Mouse (Mus musculus): ENCODE measurements around the gene Edf1. TPM values are rescaled to one million over a fixed set of nuclear protein-coding genes. Genes with fewer than 3 reads are reported as not detected.
A peak's percentile ranks its signal among the peaks of the same experiment; 100 is the strongest.
"Not testable (repeated sequence)": the region's sequence is repeated elsewhere in the genome, so short reads cannot be mapped to it uniquely, and the experiment has no call there.

The Edf1 gene
- 100 to 1,000 TPM; 123 to 209 (median 170) TPM for total RNA-seq (2022)

DNA sequence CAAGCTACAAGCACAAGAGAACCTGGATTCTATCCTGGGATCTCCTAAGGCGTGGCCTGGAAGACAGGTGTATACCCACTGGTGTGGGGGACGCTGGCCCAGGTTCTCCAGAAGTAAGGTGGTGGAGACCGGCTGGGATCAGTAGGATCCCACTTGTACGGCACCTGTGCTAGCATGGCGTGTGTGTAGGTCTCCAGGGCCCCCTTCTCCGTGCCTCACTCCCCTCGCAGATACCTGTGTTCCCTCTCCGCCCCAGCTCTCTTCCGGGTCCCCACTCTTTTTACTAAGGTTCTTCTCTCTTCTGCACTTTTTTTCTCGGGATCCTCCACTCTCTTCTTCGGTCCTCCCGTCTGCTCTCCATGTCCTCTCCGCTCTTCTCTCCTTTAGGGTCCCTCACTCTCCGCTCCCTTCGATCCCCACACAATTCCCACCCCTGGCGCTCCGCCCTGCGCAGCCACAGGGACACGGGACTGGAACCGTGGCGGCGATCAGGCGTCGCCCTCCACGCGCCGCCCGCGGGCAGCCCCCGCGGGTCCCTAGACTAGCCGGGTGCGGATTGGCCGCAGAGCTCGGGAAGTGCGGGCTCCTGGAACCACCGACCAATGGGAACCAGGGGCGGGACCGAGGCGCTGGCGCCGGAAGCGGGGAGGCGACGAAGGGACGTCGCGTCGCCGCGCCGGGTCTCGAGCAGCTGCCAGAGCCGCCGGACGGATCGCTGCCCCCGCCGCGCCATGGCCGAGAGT, at the start of gene Edf1:
Edf1 (plus strand) TSS at position 627 of the 743 bp plus-strand sequence.
- DNase-seq (ENCODE audit: low spot score in 2 of 2) = peak; percentile 89 to 94

DNA sequence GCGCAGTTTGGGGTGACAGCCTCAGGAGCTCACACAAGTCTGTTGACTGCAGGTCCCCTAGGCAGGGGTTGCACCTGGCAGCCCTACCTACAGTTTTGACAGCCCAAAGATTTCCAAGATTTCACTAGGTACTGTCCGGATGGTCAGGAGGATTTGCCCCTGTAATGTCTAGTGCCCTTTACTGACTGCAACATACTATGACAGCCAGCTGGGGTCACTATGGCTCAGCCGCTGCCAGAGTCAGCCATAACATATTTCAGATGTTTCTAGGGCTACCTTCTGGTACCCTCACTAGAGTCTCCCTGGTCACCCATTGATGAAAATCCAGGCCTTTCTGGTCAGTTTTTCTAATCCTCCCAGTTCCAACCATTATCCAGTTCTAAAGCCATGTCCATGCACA, 47.7 kb upstream of the Edf1 start:
- no peak for DNase-seq (ENCODE audit: low spot score in 2 of 2)

DNA sequence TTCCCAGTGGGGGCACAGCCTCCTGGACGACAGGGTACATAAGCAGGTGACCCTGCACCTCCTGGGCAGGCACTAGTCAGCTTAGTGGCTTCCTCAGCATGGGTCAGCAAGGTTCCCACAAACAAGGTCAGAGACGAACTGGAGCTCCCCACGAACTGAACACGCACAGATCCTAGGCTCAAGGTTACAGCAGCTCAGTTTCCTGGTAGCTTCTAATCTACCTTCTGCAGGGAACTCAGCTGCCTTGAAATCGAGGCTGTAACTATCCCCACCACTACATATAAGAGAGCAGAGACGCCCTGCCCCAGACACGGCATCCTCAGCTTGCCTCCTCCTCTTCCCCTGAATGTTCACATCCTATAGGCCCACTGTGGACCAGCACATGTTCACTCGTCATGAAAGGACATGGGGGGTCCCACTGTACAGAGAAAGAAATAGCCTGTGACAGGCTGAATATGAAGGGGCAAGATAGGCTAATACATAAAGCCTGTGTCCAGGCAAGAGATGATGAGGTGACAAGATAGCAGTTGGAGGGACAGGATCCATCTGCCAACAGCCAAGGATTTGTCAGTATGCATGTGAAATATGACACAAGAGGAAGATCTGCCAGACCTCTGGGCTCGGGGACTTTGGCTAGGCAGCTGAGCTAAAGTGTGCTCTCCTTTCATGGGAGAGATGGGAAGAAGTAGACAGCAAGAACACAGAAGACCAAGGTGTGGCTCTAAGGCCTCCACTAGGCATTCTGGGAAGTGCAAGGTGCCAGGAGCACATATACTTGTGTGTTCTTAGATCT, 30.9 kb upstream of the Edf1 start:
- no peak for DNase-seq (ENCODE audit: low spot score in 2 of 2)

DNA sequence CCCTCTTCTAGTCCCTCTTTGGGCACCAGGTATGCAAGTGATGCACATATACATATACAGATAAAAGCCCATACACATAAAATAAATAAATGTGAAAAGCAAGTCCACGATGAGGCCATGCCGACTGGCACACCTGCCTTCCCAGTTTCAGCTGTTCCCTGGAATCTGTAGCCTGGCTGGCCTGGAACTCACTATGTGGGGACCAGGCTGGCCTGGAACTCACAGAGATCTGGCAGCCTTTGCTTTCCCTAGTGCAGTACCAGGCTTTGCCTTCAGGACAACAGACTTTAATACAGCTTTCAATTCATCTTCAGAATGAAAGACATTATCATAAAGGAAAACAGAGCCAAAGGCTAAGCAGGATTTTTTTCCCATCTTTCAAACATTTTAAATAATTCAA, 23.9 kb upstream of the Edf1 start:
- no peak for DNase-seq (ENCODE audit: low spot score in 2 of 2)

DNA sequence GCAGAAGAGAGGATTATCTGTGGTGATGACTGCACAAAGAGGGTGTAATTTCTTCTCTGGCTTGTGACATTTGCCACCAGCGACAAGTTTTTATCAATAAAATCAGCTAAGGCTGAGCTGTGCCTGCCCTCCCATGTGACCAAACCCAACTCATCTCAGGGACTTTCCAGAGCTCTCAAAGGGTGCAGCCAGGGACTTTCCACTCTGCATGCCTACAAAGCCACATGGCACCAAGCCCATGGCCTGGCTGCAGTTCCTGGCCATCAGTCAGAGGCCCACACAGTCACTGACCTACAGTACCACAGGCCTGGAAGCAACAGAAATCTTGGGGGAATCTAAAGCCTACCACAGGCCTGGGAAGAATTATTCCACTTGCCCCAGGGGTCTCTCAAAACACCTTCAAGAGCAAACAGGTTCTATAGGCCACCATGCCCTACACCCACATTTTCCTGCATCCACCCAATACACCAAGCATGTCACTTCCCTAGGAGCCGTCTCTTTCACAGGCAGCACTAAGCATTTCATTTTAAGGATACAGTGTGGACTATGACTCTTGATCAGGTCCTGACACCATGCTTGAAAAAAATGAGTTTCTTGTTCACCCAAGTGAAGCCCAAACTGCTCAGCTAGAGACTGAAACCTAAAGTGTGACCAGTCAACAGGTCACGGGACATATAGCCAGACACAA, 23.3 kb upstream of the Edf1 start:
- no peak for DNase-seq (ENCODE audit: low spot score in 2 of 2)

DNA sequence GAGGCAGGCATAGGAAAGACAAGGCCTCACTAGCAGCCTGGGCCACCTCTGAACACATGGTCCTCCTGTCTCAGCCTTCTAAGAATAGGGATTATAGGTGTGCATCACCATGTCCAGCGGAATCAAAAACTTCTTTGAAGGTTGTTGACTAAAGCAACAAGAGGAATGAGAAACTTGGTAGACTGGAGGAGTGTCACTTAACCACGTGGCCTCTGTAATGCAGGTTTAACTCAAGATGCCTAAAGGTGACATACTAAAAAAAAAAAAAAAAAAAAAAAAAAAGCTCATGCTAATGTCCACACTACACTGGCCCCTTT, 22.8 kb upstream of the Edf1 start:
- DNase-seq (ENCODE audit: low spot score in 2 of 2) = no peak

DNA sequence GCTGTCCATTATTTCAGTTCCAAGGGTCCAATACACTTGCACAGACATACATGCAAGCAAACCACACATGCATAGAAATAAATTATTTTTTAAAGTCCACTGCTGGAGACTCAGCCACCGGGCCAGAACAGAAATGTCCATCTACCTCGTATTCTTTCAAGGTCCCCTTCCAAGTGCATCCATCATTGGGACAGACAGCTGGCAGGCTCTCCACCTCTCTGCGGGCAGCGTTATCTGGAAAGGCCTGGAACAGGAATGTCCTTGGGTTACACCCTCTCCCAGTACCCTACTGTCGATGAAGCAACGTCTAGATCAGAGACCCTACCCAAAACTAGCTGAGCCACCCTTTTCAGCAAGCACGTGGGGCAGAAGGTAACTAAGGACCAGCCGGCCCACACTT, 21.1 kb upstream of the Edf1 start:
- DNase-seq (ENCODE audit: low spot score in 2 of 2) = no peak

DNA sequence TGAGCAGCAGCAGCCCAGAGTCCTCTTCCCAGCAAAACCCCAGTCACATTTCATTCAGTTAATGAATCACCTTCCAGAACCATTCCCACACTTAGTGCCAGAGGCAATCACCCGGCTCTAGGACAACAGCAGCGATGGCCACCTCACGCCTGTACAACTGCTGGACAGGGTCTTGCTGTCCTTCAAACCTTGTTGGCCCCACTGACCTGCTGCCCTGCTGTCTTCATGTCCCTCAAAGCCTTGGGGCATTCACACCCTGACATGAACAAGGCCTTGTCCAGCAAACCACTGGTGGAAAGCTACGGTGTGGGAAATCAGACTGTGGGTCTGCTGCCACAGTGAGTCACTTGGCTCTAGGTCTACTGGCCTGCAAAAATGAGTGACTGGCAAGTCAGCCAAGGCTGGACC, 17.1 kb upstream of the Edf1 start:
- DNase-seq (ENCODE audit: low spot score in 2 of 2) = no peak

DNA sequence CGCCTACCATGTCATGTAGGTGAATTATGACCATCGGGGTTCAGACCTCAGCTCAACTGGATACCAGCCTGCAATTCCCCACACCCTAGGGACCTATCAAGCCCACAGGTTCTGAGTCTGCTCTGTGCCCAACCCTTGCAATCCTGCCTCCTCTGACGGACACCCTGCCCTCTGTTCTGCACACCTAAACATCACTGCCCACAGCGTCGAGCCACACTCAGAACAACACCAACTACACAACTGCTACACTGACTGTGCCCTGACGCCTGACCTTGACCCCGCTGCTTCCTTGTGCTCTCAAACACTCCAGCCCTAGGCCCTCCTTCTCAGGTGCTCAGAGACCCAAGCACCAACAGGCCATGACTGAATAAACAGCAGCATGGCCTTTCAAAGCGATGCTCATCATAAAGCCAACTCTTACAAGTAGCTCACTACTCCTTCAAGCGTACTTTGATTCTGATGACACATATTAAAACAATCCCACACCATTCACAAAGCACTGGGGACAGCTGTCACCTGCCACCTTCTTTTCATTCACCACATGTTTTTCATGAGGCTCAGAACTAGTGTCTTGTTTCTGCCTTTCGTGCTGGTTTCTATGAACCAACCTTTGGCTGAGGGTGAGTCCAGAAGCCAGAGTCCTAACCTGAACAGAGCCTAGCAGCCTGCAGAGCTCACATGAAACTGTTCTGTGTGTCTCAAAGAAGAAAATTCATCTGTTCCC, 15.8 kb upstream of the Edf1 start:
- no peak for DNase-seq (ENCODE audit: low spot score in 2 of 2)

DNA sequence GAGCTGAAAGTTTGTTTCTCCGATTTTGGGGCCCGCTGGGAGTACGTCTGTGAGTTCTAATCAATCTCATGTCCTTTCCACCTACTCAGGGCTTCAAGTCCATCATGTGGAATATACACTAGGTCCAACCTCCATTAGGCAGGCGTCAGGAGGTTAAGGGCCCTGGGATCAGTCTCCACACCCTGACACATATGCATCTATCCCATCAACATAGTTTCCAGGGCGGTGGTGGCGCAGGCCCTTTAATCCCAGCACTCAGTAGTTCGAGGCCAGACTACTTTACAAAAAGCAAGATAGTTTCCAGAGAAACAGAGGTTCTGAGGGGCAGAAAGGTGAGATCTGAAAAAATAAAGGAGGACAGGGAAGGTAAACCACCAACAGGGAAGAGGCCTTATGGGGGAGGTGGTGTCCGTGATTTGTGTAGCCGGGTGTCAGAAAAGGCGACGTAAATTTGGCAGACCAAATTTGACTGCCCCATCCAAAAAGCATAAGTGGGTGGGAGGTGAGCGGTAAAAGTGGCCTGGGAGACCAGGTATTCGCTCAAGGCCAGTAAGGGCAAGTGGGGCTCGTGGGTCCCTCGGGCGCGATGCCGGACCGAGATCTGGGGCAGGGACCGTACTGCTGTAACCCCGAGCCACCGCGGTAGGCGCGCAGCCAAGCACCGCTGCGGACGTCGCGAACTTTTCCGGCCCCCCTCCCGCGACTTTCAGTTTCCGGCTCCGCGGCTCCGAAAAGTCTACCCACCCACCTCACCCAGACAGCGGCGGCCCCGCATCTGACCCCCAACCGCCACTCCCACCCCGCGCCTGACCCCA, 11.4 kb upstream of the Edf1 start:
- no peak for DNase-seq (ENCODE audit: low spot score in 2 of 2)

DNA sequence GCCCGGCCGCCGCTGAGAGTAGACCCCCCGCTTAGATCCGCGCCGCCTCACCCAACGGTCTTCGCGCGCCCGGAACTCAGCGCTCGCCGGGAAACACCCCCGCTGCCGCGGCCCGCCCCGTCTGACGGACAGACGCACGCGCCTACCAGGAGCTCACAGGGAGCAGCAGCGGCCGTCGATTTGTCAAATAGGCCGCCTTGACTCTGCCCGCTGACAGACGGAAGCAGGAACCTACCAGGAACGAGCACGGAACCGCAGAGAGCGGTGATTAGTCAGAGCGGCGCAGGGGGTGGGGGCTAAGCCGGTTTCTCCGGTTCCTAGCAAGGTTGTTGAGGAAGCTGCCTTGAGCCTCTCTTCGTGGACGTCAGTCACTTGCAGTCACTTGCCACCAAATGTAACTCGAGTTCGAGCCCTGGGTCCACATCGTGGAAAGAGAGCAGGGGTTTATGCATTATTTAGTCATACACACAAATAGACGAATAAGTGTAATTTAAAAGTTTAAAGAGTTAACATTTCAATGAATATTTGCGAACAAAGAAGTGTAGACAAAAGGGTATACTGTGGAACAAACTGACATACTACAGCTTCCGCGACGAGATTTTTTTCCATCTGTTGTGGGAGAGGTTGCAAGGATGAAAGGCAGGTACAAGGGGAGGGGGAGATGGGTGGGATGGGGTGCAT, 10.7 kb upstream of the Edf1 start, which contains the start of gene Traf2:
Traf2 (minus strand) TSS at position 130 of the 681 bp plus-strand sequence.
- DNase-seq (ENCODE audit: low spot score in 2 of 2) = peak; percentile 97 to 98

DNA sequence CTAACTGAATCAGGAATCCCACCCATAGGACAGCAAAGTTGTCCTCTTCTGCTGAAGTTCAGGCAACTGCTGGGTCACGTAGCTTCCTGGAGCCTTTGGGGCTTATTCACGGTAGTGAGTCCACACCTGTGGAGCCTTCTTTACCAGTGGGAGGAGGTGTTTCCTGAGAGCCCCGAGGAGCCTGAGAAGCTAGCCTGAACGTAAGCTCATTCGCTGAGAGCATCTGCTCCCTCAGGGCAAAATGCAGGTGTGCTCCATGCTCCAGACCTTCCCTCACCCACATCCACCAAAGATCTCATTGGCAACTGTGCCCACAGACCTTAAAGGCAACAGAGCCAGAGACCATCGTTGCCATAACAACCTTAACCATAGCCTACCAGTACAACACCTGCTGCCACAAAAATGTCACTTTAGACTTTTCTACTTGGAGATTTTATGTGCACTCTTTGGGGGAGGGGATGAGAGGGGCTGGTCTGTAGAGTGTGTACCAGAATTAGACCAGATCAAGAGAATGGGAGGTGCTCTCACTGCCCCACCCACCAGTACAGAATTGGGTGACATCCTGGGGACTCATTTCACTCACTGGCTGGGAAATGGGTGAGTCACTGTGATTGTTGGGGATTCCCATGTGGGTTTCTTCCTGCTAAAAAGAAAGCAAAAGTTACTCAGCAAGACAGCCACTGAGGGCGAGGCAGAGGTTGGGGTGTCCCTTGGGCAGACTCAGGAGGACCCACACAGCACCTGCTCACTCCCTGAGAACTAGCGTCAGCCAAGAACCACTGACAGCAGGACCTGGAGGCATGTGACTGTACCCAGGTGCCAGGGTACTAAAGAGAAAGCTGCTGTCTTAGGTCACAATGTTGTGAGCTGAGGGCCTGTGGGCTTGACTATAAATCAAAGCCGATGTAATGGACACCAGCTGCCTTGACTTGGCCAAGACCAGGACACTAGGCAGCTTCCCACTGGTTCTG, 8.3 kb upstream of the Edf1 start:
- no peak for DNase-seq (ENCODE audit: low spot score in 2 of 2)

DNA sequence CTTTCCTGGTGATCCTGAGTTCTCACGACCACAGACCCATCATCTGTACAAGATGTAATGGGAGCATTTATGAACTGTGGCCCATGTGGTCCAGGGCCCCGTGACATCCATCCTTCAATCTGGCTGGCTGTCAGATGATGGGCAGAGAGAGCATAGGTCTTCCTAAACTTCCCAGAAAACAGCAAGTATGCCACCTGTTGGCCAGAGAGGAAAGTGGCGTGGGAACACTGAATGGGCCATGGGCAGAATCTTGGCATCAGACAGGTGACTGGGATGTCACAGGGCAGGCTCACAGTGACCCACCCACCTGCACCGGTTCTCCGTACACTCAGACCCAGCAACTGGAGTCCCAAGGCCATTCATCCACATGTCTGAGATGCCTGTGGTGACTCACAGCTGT, 6.5 kb upstream of the Edf1 start:
- DNase-seq (ENCODE audit: low spot score in 2 of 2) = no peak

DNA sequence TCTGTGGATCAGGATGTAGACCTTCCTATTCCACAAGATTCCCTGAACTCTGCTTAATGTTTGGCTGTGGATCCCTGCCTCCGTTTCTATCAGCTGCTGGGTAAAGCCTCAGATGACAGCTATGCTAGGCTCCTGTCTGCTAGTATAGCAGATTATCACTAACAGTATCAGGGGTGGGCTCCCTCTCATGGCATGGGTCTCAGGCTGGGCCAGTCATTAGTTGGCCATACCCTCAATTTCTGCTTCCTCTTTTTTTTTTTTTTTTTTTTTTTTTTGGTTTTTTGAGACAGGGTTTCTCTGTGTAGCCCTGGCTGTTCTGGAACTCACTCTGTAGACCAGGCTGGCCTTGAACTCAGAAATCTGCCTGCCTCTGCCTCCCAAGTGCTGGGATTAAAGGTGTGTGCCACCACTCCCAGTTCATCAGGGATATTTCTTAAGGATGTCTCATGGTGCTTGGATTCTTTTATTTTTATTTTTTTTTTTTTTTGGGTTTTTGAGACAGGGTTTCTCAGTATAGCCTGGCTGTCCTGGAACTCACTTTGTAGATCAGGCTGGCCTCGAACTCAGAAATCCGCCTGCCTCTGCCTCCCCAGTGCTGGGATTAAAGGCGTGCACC, 4.4 kb upstream of the Edf1 start:
- not testable (repeated sequence) for DNase-seq (ENCODE audit: low spot score in 2 of 2)

DNA sequence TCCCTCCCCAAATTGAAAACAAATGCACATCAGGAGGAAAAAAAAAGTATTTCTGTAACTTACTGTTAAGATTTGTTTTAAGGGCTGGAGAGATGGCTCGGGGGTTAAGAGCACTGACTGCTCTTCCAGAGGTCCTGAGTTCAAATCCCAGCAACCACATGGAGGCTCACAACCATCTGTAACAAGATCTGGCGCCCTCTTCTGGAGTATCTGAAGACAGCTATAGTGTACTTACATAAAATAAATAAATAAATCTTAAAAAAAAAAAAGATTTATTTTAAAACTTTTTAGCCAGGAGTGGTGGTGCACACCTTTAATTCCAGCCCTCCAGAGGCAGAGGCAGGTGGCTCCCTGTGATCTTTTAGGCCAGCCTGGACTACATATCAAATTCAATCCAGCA, 2.2 kb upstream of the Edf1 start:
- DNase-seq (ENCODE audit: low spot score in 2 of 2) = not testable (repeated sequence)

DNA sequence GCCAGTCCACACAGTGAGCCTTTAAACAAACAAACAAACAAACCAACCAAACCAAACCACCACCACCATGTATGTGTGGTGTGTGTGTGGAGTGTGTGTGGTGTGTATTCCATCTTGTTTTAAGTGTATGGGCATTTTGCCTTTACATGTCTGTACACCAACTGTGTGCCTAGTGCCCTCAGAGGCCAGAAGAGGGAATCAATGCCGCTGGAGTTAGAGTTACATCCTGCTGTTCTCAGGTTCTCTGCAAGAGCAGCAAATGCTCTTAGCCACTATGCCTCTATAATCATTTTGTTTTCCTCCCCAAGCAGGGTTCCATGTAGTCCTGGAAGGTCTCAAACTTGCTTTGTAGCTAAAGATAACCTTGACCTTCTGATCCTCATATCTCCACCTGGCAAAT, 1.4 kb upstream of the Edf1 start:
- DNase-seq (ENCODE audit: low spot score in 2 of 2) = no peak

DNA sequence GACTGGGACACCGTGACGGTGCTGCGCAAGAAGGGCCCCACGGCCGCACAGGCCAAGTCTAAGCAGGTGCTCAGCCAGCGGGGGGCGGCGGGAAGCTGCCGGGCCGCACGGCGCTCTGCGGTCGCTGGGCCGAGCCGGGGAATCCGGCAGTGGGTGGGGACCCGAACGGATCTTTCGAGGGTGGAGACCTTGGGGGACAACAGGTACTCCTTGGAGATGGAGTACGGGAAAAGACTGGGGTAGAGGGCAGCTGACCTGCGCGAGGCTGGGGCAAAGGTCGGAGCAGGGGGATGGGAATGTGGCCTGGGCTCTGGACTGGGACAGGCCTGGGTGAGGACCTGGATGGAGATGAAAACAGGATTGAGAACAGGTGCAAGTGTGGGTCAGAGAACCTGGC, 315 bp downstream of the Edf1 start:
- DNase-seq (ENCODE audit: low spot score in 2 of 2) = no peak

DNA sequence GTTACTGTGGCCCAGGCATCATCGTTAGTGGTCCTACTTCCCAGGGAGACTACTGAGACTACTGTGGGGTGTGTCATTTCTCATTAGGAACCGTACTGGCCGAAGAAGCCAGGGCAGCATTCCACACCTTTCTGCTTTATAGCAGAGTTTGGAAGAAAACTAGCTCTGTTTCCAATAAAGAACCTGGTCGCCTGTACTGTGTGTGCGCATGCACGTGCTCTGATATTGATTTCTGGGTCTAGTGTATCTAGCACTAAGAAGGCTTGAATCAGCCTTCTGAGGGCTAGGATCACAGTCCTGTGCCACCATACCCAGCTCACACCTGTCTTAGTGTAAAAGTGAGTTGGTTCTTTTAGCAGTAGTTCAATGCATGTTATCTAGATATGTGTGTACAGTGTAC, 1.1 kb downstream of the Edf1 start:
- no peak for DNase-seq (ENCODE audit: low spot score in 2 of 2)

DNA sequence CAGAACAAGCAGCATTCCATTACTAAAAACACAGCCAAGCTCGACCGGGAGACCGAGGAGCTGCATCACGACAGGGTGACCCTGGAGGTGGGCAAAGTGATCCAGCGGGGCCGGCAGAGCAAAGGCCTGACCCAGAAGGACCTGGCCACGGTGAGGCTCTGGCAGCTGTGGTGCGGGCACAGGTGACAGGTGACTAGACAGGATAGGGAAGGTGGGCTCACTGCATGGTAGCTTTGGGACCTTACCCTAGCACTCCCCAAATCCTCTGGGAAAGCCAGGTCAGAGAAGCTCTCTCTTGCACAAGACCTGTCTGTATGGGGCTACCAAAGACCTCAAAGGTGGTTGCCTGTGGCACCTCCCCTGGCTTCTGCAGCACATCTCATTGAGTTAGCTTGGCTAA, 2.9 kb downstream of the Edf1 start:
- DNase-seq (ENCODE audit: low spot score in 2 of 2) = no peak

Measured in left cerebral cortex, adult 8-10 months (tissue).